Mouse (Mus musculus): Measurements from ENCODE around the gene Setd3.

GRCm38 (mm10) chr12:108174606-108175505 lies 4.3 kb downstream of the Setd3 start:
- TF ChIP-seq CTCF (IDR thresholded peaks at IDR 0.05; ENCODE audit: borderline replicate concordance, insufficient read depth, low read length) (no peak), POLR2A (IDR thresholded peaks at IDR 0.05; ENCODE audit: low read depth, low read length) (no peak)
